Mouse (Mus musculus): ENCODE data around the gene Mov10l1.

DNA sequence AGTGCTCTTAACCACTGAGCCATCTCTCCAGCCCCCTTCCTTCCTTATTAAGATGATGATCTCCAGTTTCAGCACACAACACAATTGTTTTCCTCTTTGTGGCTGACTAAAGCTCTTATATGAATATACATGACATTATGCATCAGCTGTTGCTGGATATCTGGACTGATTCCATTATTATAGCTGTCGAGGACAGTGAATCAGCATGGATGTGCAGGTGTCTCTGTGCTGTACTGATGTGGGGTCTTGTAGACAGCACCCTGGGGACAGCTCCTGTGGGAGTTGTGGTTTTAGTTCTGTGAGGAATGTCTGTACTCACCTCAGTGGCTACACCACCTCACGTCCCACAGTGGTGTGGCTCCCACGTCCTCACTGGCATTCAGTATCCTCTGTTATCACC lies 18.5 kb downstream of the Mov10l1 start:
- no peak for TF ChIP-seq CTCF (IDR thresholded peaks at IDR 0.05; ENCODE audit: extremely low read depth, insufficient read depth, low read length)
- no peak for TF ChIP-seq POLR2A (IDR thresholded peaks at IDR 0.05; ENCODE audit: extremely low read depth, insufficient read depth, low read length)
